12 mouse cellular contexts compared by ENCODE assay signal in genomic region chr6:94845821-94846220, GRCm38 (mm10).
"Had no signal": no experiment of that assay in that cellular context is flagged by ENCODE, and none has a peak within 500 bp of the region (broad histone marks: within the 10 kb centered on the region; RNA-seq: fewer than 3 reads in every experiment).

No protein-coding gene starts in this region.

- H3K27me3 ChIP-seq: liver, embryonic 13.5 days had no signal

- H3K4me3 ChIP-seq: layer of hippocampus, adult 2 months; left cerebral cortex, adult 2 months; liver, embryonic 13.5 days had no signal

- H3K9ac ChIP-seq: liver, embryonic 13.5 days had no signal

- H3K36me3 ChIP-seq: liver, embryonic 13.5 days had no signal

- H3K9me3 ChIP-seq: liver, embryonic 13.5 days had no signal

- H3K4me1 ChIP-seq: liver, embryonic 13.5 days had no signal

- H3K4me2 ChIP-seq: liver, embryonic 13.5 days had no signal

- H3K27ac ChIP-seq: kidney, postnatal 0 days; layer of hippocampus, adult 2 months; left cerebral cortex, adult 2 months; liver, embryonic 13.5 days had no signal

- DNase-seq: kidney, postnatal 25 days; layer of hippocampus, adult 9-11 months; liver, embryonic 13.5 days; lung, adult 2 months; lung, postnatal 14 days; lung, postnatal 4 days; midbrain, embryonic 14.5 days; thymus, adult 18-20 months; thymus, postnatal 36 days had no signal
